Mouse (Mus musculus): ENCODE results near the gene Fyn. TPM values are rescaled to one million over a fixed set of nuclear protein-coding genes. Genes with fewer than 3 reads are reported as not detected.

Gene Fyn
- polyA plus RNA-seq, 1 experiment from 2014 or later, result 13.5 TPM

- WGBS, result 71% methylated on average over 8 of the region's 8 CpGs
- Histone ChIP-seq H3K9ac (ENCODE audit: low read depth, low read length) (no peak overlapping the region), H3K4me3 (ENCODE audit: low read depth, low read length) (no peak overlapping the region), H3K27ac (ENCODE audit: low read depth, low read length) (no peak overlapping the region), H3K27me3 (replicated peaks; ENCODE audit: control insufficient read depth, insufficient read depth, low read length) (no peaks in the 10 kb centered on the region), H3K36me3 (ENCODE audit: control insufficient read depth, insufficient read depth) (no peaks in the 10 kb centered on the region; the same call in 1 of the 2 replicates), H3K4me1 (replicated peaks; ENCODE audit: control insufficient read depth, insufficient read depth, low read length) (no peaks in the 10 kb centered on the region), H3K4me2 (replicated peaks; ENCODE audit: low read depth) (no peak overlapping the region), H3K9me3 (ENCODE audit: control insufficient read depth) (no peaks in the 10 kb centered on the region)
- ATAC-seq, result no peak
- no peak for TF ChIP-seq CTCF (IDR thresholded peaks at IDR 0.05; ENCODE audit: low read depth)
These were observed 16.6 kb downstream of the Fyn start for GRCm38 (mm10) chr10:39385259-39385658.

GRCm38 (mm10) chr10:39386203-39386602 is 17.5 kb downstream of the Fyn start:
- H3K4me3 ChIP-seq (ENCODE audit: low read depth, low read length), result no peak overlapping the region
- no peak overlapping the region for H3K27ac ChIP-seq (ENCODE audit: low read depth, low read length)
- 70% methylated on average over 15 of the region's 15 CpGs for WGBS
- no peak overlapping the region for H3K4me2 ChIP-seq (replicated peaks; ENCODE audit: low read depth)
- H3K9me3 ChIP-seq (ENCODE audit: control insufficient read depth), result no peaks in the 10 kb centered on the region
- no peak overlapping the region for H3K9ac ChIP-seq (ENCODE audit: low read depth, low read length)
- peaks cover 7% of the 10 kb centered on the region; the same call in 1 of the 2 replicates for H3K36me3 ChIP-seq (ENCODE audit: control insufficient read depth, insufficient read depth)
- ATAC-seq, result no peak
- no peaks in the 10 kb centered on the region for H3K27me3 ChIP-seq (replicated peaks; ENCODE audit: control insufficient read depth, insufficient read depth, low read length)
- no peak for TF ChIP-seq CTCF (IDR thresholded peaks at IDR 0.05; ENCODE audit: low read depth)
- no peaks in the 10 kb centered on the region for H3K4me1 ChIP-seq (replicated peaks; ENCODE audit: control insufficient read depth, insufficient read depth, low read length)

DNA sequence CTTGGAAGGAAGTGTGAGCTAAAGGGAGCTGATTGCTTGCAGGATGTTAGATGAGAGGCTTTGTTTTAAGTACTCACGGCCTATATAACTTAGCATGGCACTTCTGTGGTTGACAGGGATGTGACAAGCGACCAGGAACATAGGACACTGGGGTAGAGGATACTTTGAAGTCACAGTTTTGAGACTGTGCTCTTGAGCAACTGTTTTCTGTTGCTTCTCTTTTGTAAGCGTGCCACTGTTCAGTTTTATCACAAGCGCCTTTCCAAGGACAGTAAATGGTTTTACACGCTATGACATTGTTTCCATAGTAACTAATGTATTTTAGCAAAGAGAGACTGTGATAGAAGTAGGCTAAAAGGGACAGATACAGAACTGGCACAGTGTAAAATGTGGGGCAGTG is 18.4 kb downstream of the Fyn start:
- Histone ChIP-seq H3K4me1 (replicated peaks; ENCODE audit: control insufficient read depth, insufficient read depth, low read length) (no peaks in the 10 kb centered on the region), H3K36me3 (ENCODE audit: control insufficient read depth, insufficient read depth) (peaks cover 12% of the 10 kb centered on the region), H3K27me3 (replicated peaks; ENCODE audit: control insufficient read depth, insufficient read depth, low read length) (no peaks in the 10 kb centered on the region), H3K9ac (ENCODE audit: low read depth, low read length) (no peak overlapping the region), H3K27ac (ENCODE audit: low read depth, low read length) (no peak overlapping the region), H3K9me3 (ENCODE audit: control insufficient read depth) (no peaks in the 10 kb centered on the region), H3K4me3 (ENCODE audit: low read depth, low read length) (no peak overlapping the region), H3K4me2 (replicated peaks; ENCODE audit: low read depth) (no peak overlapping the region)
- ATAC-seq, result no peak
- WGBS, result 45% methylated on average over 5 of the region's 5 CpGs
- no peak for TF ChIP-seq CTCF (IDR thresholded peaks at IDR 0.05; ENCODE audit: low read depth)

GRCm38 (mm10) chr10:39387556-39387955 is 18.9 kb downstream of the Fyn start:
- Histone ChIP-seq H3K9ac (ENCODE audit: low read depth, low read length) (no peak overlapping the region), H3K4me1 (replicated peaks; ENCODE audit: control insufficient read depth, insufficient read depth, low read length) (no peaks in the 10 kb centered on the region), H3K27ac (ENCODE audit: low read depth, low read length) (no peak overlapping the region), H3K9me3 (ENCODE audit: control insufficient read depth) (no peaks in the 10 kb centered on the region), H3K4me3 (ENCODE audit: low read depth, low read length) (no peak overlapping the region), H3K36me3 (ENCODE audit: control insufficient read depth, insufficient read depth) (peaks cover 14% of the 10 kb centered on the region), H3K4me2 (replicated peaks; ENCODE audit: low read depth) (no peak overlapping the region), H3K27me3 (replicated peaks; ENCODE audit: control insufficient read depth, insufficient read depth, low read length) (no peaks in the 10 kb centered on the region)
- no peak for ATAC-seq
- TF ChIP-seq CTCF (IDR thresholded peaks at IDR 0.05; ENCODE audit: low read depth), result no peak
- WGBS, result 81% methylated on average over 11 of the region's 11 CpGs

- no peak overlapping the region for H3K4me3 ChIP-seq (ENCODE audit: low read depth, low read length)
- H3K27ac ChIP-seq (ENCODE audit: low read depth, low read length), result no peak overlapping the region
- H3K4me1 ChIP-seq (replicated peaks; ENCODE audit: control insufficient read depth, insufficient read depth, low read length), result no peaks in the 10 kb centered on the region; the same call in 1 of the 2 replicates
- no peak for ATAC-seq
- H3K9me3 ChIP-seq (ENCODE audit: control insufficient read depth), result no peaks in the 10 kb centered on the region
- H3K9ac ChIP-seq (ENCODE audit: low read depth, low read length), result no peak overlapping the region
- H3K4me2 ChIP-seq (replicated peaks; ENCODE audit: low read depth), result no peak overlapping the region
- 80% methylated on average over 3 of the region's 3 CpGs for WGBS
- H3K27me3 ChIP-seq (replicated peaks; ENCODE audit: control insufficient read depth, insufficient read depth, low read length), result no peaks in the 10 kb centered on the region
- H3K36me3 ChIP-seq (ENCODE audit: control insufficient read depth, insufficient read depth), result peaks cover 14% of the 10 kb centered on the region
- no peak for TF ChIP-seq CTCF (IDR thresholded peaks at IDR 0.05; ENCODE audit: low read depth)
These were observed 19.5 kb downstream of the Fyn start for GRCm38 (mm10) chr10:39388144-39388543.

GRCm38 (mm10) chr10:39389451-39389891 is 20.8 kb downstream of the Fyn start:
- Histone ChIP-seq H3K9me3 (ENCODE audit: control insufficient read depth) (no peaks in the 10 kb centered on the region), H3K4me3 (ENCODE audit: low read depth, low read length) (no peak overlapping the region), H3K27me3 (replicated peaks; ENCODE audit: control insufficient read depth, insufficient read depth, low read length) (no peaks in the 10 kb centered on the region), H3K36me3 (ENCODE audit: control insufficient read depth, insufficient read depth) (peaks cover 14% of the 10 kb centered on the region), H3K9ac (ENCODE audit: low read depth, low read length) (no peak overlapping the region), H3K27ac (ENCODE audit: low read depth, low read length) (no peak overlapping the region), H3K4me1 (replicated peaks; ENCODE audit: control insufficient read depth, insufficient read depth, low read length) (no peaks in the 10 kb centered on the region; the same call in 1 of the 2 replicates), H3K4me2 (replicated peaks; ENCODE audit: low read depth) (no peak overlapping the region)
- 85% methylated on average over 11 of the region's 11 CpGs for WGBS
- TF ChIP-seq CTCF (IDR thresholded peaks at IDR 0.05; ENCODE audit: low read depth), result no peak
- no peak for ATAC-seq

DNA sequence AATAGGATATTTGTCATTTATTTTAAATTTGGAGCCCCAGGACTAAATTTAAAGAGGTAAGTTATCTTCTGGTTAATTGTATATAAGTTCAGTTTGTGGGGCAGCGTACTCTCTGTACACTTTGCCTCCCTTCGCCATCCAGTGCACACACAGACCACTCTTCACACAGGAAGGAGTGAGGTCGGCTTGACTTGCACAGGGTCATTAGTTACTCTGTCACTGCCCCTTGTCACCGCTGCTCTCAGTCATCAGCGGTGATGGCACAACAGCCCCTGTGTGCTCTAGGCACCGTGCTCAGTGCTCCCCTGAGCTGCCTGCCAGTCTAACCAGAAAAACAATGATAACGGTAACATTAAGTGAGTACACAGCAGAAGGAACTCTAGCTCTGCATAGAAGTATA is 21.9 kb downstream of the Fyn start:
- no peak for ATAC-seq
- Histone ChIP-seq H3K9me3 (ENCODE audit: control insufficient read depth) (no peaks in the 10 kb centered on the region), H3K9ac (ENCODE audit: low read depth, low read length) (no peak overlapping the region), H3K27me3 (replicated peaks; ENCODE audit: control insufficient read depth, insufficient read depth, low read length) (no peaks in the 10 kb centered on the region), H3K4me2 (replicated peaks; ENCODE audit: low read depth) (no peak overlapping the region), H3K4me3 (ENCODE audit: low read depth, low read length) (no peak overlapping the region), H3K36me3 (ENCODE audit: control insufficient read depth, insufficient read depth) (peaks cover 14% of the 10 kb centered on the region), H3K27ac (ENCODE audit: low read depth, low read length) (no peak overlapping the region), H3K4me1 (replicated peaks; ENCODE audit: control insufficient read depth, insufficient read depth, low read length) (no peaks in the 10 kb centered on the region; the same call in 1 of the 2 replicates)
- 86% methylated on average over 7 of the region's 7 CpGs for WGBS
- no peak for TF ChIP-seq CTCF (IDR thresholded peaks at IDR 0.05; ENCODE audit: low read depth)

Measured in intestine, postnatal 0 days (tissue).